Comparison of ENCODE assay signal across 12 mouse cellular contexts in the genomic region with DNA sequence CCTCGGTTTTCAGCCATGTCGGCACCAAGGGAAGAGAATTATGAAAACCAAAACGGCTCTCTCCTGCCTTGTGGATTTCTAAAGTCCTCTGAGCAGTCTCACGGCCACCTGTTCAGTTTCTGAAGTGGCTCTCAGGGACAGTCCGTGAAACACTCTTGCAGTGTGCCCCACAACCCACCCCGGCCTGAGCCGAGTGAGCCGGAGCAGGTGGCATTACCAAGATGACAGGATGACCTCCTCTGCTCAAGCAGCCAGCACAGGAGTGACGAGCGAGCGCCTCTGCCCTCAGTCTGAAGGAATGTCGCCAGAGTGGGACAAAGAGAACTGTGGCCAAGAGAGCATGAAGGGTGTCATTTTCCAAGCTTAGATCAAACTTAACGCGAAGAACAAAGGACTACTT. TPM values are rescaled to one million over a fixed set of nuclear protein-coding genes. Genes with fewer than 3 reads are reported as not detected.
DNase-seq lines count a peak whose midpoint lies in the region; ATAC-seq and TF ChIP-seq lines count a peak whose summit lies in the region.
"Had no signal": no experiment of that assay in that cellular context is flagged by ENCODE, and none has a peak within 500 bp of the region (broad histone marks: within the 10 kb centered on the region; RNA-seq: fewer than 3 reads in every experiment).

No protein-coding gene starts in this region.

- no peaks in the 10 kb centered on the region for H3K9me3 ChIP-seq in stomach, embryonic 16.5 days (replicated peaks; ENCODE audit: control insufficient read depth, low read length)
- H3K9me3 ChIP-seq: hindbrain, embryonic 13.5 days; limb, embryonic 15.5 days; midbrain, embryonic 12.5 days had no signal

- H3K4me1 ChIP-seq in stomach, embryonic 16.5 days (ENCODE audit: control insufficient read depth, insufficient read depth, low read length): peaks cover 12% of the 10 kb centered on the region; the same call in 1 of the 2 replicates
- H3K4me1 ChIP-seq: limb, embryonic 15.5 days had no signal

- H3K9ac ChIP-seq in stomach, embryonic 16.5 days (ENCODE audit: low read length): no peak overlapping the region
- H3K9ac ChIP-seq: hindbrain, embryonic 13.5 days; limb, embryonic 15.5 days; midbrain, embryonic 12.5 days had no signal

- TF ChIP-seq CTCF in layer of hippocampus, adult 2 months (conservative IDR thresholded peaks at IDR 0.05): no peak

- H3K4me2 ChIP-seq in stomach, embryonic 16.5 days (ENCODE audit: low read depth, low read length): peak overlapping the region; percentile 7; the same call in 1 of the 2 replicates
- H3K4me2 ChIP-seq: hindbrain, embryonic 13.5 days; limb, embryonic 15.5 days; midbrain, embryonic 12.5 days had no signal

- no peak for DNase-seq in frontal cortex, postnatal 36 days (ENCODE audit: low spot score in 2 of 2)
- no peak for DNase-seq in layer of hippocampus, adult 2 months (ENCODE audit: low spot score in 2 of 2)
- DNase-seq in layer of hippocampus, adult 11-12 months (ENCODE audit: low spot score): no peak
- DNase-seq in lung, postnatal 10 days: peak; percentile 6
- DNase-seq in spleen, adult 18-20 months: no peak
- DNase-seq in thymus, postnatal 10 days (ENCODE audit: low spot score in 2 of 2): no peak
- DNase-seq: thymus, postnatal 4 days had no signal

- H3K27ac ChIP-seq in layer of hippocampus, adult 2 months: no peak overlapping the region
- peak overlapping the region; percentile 55; the same call in 1 of the 2 replicates for H3K27ac ChIP-seq in stomach, embryonic 16.5 days (ENCODE audit: low read length)
- H3K27ac ChIP-seq: hindbrain, embryonic 13.5 days; limb, embryonic 15.5 days; midbrain, embryonic 12.5 days had no signal

- H3K36me3 ChIP-seq in stomach, embryonic 16.5 days (ENCODE audit: control insufficient read depth, insufficient read depth, low read length): no peaks in the 10 kb centered on the region
- H3K36me3 ChIP-seq: hindbrain, embryonic 13.5 days; limb, embryonic 15.5 days; midbrain, embryonic 12.5 days had no signal

- peak; percentile 32 for ATAC-seq in frontal cortex, adult (ENCODE audit: low TSS enrichment)
- ATAC-seq in stomach, embryonic 16.5 days (ENCODE audit: insufficient read depth, low FRiP score): no peak

- peak overlapping the region; percentile 4; the same call in 1 of the 2 replicates for H3K4me3 ChIP-seq in layer of hippocampus, adult 2 months
- no peak overlapping the region for H3K4me3 ChIP-seq in stomach, embryonic 16.5 days (replicated peaks; ENCODE audit: low read length)
- H3K4me3 ChIP-seq: hindbrain, embryonic 13.5 days; limb, embryonic 15.5 days; midbrain, embryonic 12.5 days had no signal

- WGBS in stomach, embryonic 16.5 days: 49% methylated on average over 14 of the region's 14 CpGs

- H3K27me3 ChIP-seq in stomach, embryonic 16.5 days (ENCODE audit: control insufficient read depth, insufficient read depth, low read length): no peaks in the 10 kb centered on the region
- H3K27me3 ChIP-seq: hindbrain, embryonic 13.5 days; limb, embryonic 15.5 days; midbrain, embryonic 12.5 days had no signal

RNA-seq across cellular contexts. Expression of gene Frem2, which starts 26.0 kb away (rescaled TPM):
- 1 to 10 TPM; 1.8 to 2.2 TPM for total RNA-seq in layer of hippocampus, adult 2 months (2021)
- polyA plus RNA-seq in stomach, embryonic 16.5 days (2015; fragmentation: Nextera tagmentation; extraction: Ambion mirVana): 16.4 TPM in 2 replicates
